Mouse (Mus musculus): ENCODE results near the gene Gpr88.

- TF ChIP-seq POLR2A (IDR thresholded peaks at IDR 0.05; ENCODE audit: control insufficient read depth, low read depth, low read length) (no peak), CTCF (IDR thresholded peaks at IDR 0.05; ENCODE audit: control insufficient read depth, insufficient read depth, insufficient replicate concordance, low read depth, low read length) (no peak)
These were observed 26.4 kb downstream of the Gpr88 start for GRCm38 (mm10) chr3:116226915-116227314.

Data from testis, adult 2 months (tissue).